In the genomic region with DNA sequence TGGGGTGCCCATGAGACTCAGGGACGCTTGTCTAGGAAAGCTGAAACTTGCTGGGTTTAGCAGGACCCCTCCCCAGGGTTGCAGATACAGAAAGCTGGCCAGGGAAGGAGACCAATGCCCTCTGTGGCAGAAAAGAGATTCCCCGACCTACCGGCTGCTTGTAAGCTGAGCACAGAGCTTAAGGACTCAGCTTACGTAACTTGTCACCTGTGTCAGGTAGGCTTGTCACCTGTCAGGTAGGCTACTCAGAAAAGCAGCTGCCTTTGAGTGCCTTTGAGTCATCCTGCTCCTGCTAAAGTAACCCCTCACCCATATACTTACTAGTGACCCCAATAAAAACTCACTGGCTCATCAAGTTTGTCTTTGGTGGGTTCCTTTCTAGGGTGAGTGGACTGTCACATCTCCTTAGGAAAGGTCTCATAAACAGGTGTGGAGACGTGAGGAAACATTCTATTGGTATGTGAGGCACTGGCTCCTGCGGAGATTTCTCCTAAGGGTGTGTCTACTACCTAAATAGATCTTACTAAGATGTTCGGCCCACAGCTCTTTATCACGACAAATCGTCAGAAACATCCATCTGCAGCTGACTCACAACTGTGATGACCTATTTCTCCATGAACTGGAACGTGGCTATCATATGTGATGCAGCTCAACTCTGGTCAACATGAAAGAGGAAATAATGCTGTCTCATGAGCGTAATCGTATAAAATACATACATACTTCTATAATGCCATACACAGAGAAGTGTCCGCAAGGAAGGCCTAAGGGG, we compare ENCODE assay signal across 20 mouse cellular contexts.
"Had no signal": no experiment of that assay in that cellular context is flagged by ENCODE, and none has a peak within 500 bp of the region (broad histone marks: within the 10 kb centered on the region; RNA-seq: fewer than 3 reads in every experiment).

No protein-coding gene starts in this region.

- H3K9ac ChIP-seq: liver, embryonic 12.5 days; liver, embryonic 14.5 days; lung, embryonic 15.5 days; midbrain, embryonic 12.5 days; neural tube, embryonic 13.5 days; neural tube, embryonic 15.5 days; stomach, embryonic 15.5 days had no signal

- H3K27me3 ChIP-seq: lung, embryonic 15.5 days; midbrain, embryonic 12.5 days; neural tube, embryonic 13.5 days; neural tube, embryonic 15.5 days; stomach, embryonic 15.5 days had no signal

- H3K36me3 ChIP-seq: liver, embryonic 12.5 days; lung, embryonic 15.5 days; midbrain, embryonic 12.5 days; neural tube, embryonic 13.5 days; neural tube, embryonic 15.5 days; stomach, embryonic 15.5 days had no signal

- H3K4me1 ChIP-seq: liver, embryonic 12.5 days; lung, embryonic 15.5 days; midbrain, embryonic 12.5 days; neural tube, embryonic 13.5 days; stomach, embryonic 15.5 days had no signal

- H3K4me2 ChIP-seq: liver, embryonic 12.5 days; lung, embryonic 15.5 days; midbrain, embryonic 12.5 days; neural tube, embryonic 13.5 days; neural tube, embryonic 15.5 days; stomach, embryonic 15.5 days had no signal

- DNase-seq: lung, postnatal 14 days; lung, postnatal 4 days; midbrain, embryonic 14.5 days; retina, postnatal 1 day; right cerebral cortex, adult 18-20 months; right cerebral cortex, postnatal 25 days; right cerebral cortex, postnatal 4 days; spleen, adult 18-20 months; thymus, adult 2 months; thymus, postnatal 25 days; thymus, postnatal 4 days had no signal

- H3K27ac ChIP-seq: liver, embryonic 12.5 days; liver, embryonic 14.5 days; lung, embryonic 15.5 days; midbrain, embryonic 12.5 days; neural tube, embryonic 13.5 days; neural tube, embryonic 15.5 days; stomach, embryonic 15.5 days had no signal

- H3K9me3 ChIP-seq: liver, embryonic 12.5 days; lung, embryonic 15.5 days; midbrain, embryonic 12.5 days; neural tube, embryonic 13.5 days; neural tube, embryonic 15.5 days; stomach, embryonic 15.5 days had no signal

- ATAC-seq: liver, embryonic 12.5 days; midbrain, embryonic 16.5 days had no signal

- H3K4me3 ChIP-seq: liver, embryonic 12.5 days; lung, embryonic 15.5 days; midbrain, embryonic 12.5 days; myocyte; neural tube, embryonic 13.5 days; neural tube, embryonic 15.5 days; stomach, embryonic 15.5 days had no signal
